Mouse (Mus musculus) left cerebral cortex, adult 8-10 months (tissue): Measurements from ENCODE around the gene Olfr544. TPM values are rescaled to one million over a fixed set of nuclear protein-coding genes. Genes with fewer than 3 reads are reported as not detected.
A peak's percentile ranks its signal among the peaks of the same experiment; 100 is the strongest.
"Not testable (repeated sequence)": the region's sequence is repeated elsewhere in the genome, so short reads cannot be mapped to it uniquely, and the experiment has no call there.

ENCODE experiments used
- DNase-seq, 2 experiments: peaks; one replicate each; pipeline ENCODE4 v3.0.0; 2022; ENCODE audit warnings: low spot score in 2 of 2
- total RNA-seq, 4 experiments: library from RNA; stranded (reverse); gene quantifications; 2 replicates each; pipeline ENCODE4 v1.2.4; 2022

Olfr544 gene
- not detected for total RNA-seq

DNA sequence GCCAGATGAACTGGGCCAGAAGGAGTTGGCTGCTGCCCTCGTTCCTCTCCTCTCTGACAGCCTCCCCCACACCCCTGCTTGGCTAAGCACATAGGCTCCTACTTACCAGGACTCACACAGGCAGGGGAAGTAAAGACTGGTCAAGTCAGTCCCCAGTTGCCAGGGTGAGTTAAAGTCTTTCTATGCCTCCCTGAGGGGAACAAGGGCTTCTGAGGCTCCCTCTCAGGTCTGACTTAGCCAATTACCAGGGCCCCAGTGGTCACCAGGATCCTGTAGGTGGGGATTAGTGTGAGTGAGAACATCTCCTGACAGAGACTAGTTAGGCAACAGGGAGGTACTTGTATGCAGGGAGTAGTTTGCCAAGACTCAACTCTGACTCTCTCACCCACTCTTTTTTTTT, at the start of gene Olfr544:
Olfr544 (minus strand) TSS at position 153 of the 400 bp plus-strand sequence.
- no peak for DNase-seq

DNA sequence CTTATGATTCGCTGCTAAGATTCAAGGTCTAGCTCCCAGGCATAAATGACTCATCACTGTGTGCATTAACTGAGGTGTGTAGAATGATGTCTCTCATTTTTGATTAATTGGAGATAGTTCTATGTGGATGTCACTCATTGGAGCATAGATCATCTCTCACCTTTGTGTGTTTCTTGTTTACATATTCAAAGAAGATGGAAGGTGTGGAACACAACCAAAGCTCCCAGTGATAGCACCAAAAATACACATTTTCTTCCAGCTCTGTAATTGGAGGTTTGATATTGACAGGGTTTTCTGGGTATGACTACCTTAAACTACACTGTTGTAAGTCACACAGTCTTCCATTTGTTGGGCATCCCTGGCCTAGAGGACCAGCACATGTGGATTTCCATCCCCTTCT, 46.3 kb upstream of the Olfr544 start, which contains the start of gene Olfr547:
Olfr547 (plus strand) TSS at position 301 of the 400 bp plus-strand sequence.
- no peak for DNase-seq

GRCm38 (mm10) chr7:102529052-102529451, 40.9 kb upstream of the Olfr544 start:
- DNase-seq, result no peak

DNA sequence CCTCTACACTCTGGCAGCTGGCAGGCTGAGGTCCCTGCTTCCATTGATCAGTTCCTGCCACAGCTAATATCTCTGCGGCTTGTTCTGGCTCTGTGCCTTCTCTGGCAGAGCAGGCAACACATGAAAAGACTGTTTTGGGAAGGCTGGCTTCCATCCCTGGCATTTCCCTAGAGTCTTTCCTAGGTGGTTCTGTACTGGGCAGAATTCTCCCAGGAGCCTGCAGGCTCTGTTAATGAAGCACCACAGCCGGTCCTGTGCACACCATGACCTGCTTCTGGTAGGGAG, 28.9 kb upstream of the Olfr544 start:
- DNase-seq, result no peak

- DNase-seq, result no peak
Measured at GRCm38 (mm10) chr7:102516261-102517050, 28.3 kb upstream of the Olfr544 start.

DNA sequence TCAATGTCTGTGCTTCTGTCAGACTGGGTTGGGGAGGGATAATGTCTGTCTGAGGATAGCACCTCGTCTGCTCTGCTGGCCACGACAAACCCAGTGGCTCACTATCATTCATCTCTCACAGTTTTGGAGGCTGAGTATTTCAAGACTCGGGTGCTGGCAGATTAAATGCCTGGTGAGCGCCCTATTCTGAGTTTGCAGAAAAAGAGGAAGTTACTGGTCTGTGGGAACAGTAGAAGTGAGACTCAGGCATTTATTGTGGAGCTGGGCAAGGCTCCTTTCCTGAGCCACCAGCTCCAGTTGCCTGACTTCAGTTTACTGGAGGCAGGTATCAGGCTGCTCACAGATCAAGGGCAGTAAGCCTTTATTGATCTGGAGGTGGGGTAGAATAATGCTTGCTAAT, 26.0 kb upstream of the Olfr544 start:
- no peak for DNase-seq

DNA sequence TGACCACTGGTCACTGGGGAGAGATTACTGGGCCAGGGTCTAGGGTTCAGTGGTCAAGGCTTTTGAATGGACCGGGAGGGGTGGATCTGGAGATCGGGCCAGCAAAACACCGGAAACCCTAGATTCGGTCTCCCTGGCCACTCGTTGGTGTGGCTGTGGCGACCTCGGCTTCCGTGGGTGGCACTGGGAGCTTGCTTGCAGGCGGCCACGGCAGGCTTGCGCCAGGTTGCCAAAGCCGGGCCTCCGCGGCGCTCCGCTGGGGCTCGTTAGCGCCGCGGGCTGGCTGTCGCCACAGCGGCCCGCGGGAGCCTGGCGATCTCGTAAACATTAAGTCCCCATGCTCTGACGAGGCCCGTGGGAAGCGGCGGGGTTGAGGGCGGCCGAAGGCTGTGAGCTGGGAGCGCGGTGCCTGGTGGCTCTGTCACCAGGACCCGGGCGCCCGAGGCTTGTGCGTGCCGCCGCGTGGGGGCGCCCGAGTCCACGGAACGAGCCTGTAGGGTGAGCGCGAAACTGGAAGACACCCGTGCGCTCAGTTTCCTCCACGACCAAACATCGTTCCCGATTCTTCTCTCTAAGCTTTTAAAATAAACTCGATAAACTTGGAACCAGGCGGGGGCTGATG, 24.8 kb upstream of the Olfr544 start:
- DNase-seq, result peak; percentile 59 to 85

GRCm38 (mm10) chr7:102511927-102512326, 23.8 kb upstream of the Olfr544 start:
- DNase-seq, result no peak

GRCm38 (mm10) chr7:102509726-102510125, 21.6 kb upstream of the Olfr544 start:
- no peak for DNase-seq

GRCm38 (mm10) chr7:102508666-102509065, 20.6 kb upstream of the Olfr544 start:
- no peak for DNase-seq

- DNase-seq, result no peak
Measured at GRCm38 (mm10) chr7:102508066-102508465, 20.0 kb upstream of the Olfr544 start.

GRCm38 (mm10) chr7:102506848-102507247, 18.7 kb upstream of the Olfr544 start:
- peak; percentile 33 to 64 for DNase-seq

- DNase-seq, result no peak
Measured at GRCm38 (mm10) chr7:102501986-102502385, 13.9 kb upstream of the Olfr544 start.

DNA sequence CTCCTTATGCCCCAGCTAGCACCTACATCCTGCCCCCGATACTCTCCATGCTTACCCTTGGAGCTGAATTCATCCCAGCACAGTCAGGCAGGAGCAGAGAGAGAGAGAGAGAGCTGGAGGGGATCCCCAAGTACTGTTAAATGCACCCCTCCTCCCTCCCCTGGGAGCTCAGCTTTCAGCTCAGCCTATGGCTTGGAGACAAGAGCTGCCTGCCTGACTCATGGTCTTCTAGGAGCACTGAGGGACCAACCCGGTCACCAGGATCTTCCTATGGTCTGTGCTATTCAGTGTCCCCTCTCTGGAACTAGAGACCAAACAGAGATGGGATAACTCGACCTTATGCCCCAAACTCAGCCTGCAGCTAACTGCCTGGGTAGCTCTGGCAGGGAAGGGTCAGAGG, 11.4 kb upstream of the Olfr544 start, which contains the start of gene Olfr545:
Olfr545 (minus strand) TSS at position 101 of the 400 bp plus-strand sequence.
- no peak for DNase-seq

DNA sequence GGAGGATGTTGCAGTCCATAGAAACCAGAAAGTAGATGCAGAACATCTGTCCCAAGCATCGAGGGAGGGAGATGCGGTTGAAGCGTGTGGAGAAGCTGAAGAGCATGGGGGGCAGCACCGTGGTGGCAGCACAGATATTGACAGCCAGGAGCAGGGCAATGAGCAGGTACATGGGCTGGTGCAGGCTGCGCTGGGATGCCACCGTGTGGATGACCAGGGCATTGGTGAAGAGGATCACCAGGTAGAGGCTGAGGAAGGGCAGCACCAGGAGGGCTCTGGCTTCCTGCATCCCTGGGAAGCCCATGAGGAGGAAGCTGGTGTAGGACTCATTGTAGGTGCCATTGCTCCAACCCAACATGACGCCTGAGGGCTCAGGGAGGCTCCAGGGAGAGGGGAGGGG, 6.3 kb upstream of the Olfr544 start:
- DNase-seq, result not testable (repeated sequence)

DNA sequence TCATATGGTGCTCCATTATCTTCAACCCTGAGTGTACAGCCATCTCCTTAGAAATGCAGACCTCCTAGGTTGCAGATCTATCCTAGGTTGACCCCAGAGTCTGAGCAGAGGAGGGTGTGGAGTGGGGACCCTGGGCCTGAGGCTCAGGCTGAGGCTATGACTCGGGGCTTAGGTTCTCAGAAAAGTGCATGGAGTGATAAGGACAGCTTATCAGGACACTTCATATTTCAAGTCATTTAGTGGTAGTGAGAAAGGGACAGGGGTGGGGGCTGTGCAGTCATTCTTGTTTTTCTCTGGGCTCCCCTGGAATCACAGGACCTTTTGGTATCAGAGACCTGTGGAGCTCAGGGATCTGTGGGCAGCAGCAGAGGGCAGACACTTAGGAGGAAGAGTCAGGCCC, 2.0 kb downstream of the Olfr544 start:
- no peak for DNase-seq

- DNase-seq, result not testable (repeated sequence)
Measured at GRCm38 (mm10) chr7:102484766-102485165, 3.3 kb downstream of the Olfr544 start.

DNA sequence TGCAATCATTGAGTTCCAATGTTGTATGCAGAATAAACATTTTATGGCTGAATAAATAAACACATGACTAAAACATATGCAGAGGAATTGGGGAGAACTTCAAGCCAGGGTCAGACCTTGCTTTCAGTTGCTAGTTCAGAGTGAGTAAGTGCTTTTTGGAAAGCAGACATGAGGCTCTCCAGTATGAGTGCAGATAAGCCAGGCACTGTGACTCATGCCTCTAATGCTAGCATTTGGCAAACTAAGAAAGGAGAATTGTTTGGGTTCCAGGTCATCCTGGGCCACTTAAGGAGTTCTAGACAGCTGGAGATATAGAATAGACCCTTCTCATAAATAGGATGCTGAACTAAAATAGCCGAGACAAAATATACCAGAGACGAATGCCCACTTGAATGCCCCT, 4.4 kb downstream of the Olfr544 start:
- no peak for DNase-seq

- DNase-seq, result no peak
Measured at GRCm38 (mm10) chr7:102481579-102481978, 6.5 kb downstream of the Olfr544 start, which contains the start of gene Olfr543. TSS of gene Olfr543 (minus strand) at chr7:102481679.

DNA sequence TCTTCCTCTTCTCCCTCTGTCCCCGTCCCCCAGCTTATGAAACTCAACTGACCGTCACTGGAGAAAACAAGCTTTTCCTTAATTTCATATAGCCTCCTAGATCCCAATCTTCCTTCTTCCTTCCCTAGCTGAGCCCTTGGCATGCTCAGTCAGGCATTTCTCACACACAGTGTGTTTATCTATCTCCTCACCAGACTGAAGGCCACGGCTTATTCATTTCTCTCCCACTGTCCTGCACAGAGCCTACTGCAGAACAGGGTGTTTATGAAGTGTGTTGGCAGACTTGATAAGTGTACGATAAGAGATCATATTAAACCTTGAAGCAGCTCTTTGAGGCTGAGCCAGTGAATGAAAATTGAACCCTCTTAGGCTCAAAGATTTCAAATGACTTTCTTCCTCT, 7.3 kb downstream of the Olfr544 start:
- no peak for DNase-seq

DNA sequence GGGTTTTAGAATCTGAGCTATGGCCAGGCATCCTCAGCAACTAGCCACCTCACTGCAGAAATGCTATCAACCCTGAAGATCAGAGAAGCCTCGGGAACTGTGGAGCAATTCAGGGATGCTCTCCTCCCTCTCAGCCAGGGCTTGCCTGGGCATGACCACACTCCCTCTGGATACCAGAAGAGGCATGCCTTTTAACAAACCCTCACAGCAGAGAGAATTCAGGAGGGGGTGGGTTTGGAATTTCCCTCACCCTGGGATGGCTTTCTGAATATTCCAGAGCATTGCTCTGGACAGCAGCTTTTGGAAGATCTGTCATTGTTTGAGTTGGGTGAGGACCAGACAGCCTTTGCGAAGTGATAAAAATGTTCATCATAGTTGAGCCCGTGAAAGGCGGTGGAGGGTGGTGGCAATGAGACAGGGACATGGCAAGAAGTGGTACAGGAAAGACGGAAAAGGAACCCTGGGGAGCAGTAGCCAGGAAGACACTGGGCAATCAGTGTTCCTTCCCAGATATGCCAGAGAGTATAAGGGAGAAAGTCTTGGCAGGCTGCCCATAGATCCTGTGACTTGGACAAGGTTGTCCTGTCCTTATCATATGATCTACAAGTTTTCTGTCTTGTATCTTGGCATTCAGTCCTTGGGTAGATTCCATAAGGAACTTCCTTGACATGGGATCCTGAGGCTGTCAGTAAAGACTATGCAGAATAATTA, 8.6 kb downstream of the Olfr544 start:
- DNase-seq, result no peak

- no peak for DNase-seq
Measured at GRCm38 (mm10) chr7:102478926-102479325, 9.2 kb downstream of the Olfr544 start.
